8 mouse cellular contexts compared by ENCODE assay signal in genomic region chr6:5093516-5093915, GRCm38 (mm10).
DNase-seq lines count a peak whose midpoint lies in the region; ATAC-seq lines count a peak whose summit lies in the region.

No protein-coding gene starts in this region.

- peaks cover 9% of the 10 kb centered on the region for H3K4me1 ChIP-seq in forebrain, embryonic 10.5 days
- no peaks in the 10 kb centered on the region for H3K4me1 ChIP-seq in forebrain, embryonic 15.5 days
- H3K4me1 ChIP-seq in kidney, embryonic 16.5 days (ENCODE audit: insufficient read depth, low read length), result peaks cover 15% of the 10 kb centered on the region

- ATAC-seq in forebrain, embryonic 15.5 days (replicated peaks), result no peak
- peak; percentile 59 for ATAC-seq in kidney, embryonic 16.5 days (ENCODE audit: low FRiP score, low TSS enrichment)

- H3K9me3 ChIP-seq in forebrain, embryonic 10.5 days, result no peaks in the 10 kb centered on the region
- H3K9me3 ChIP-seq in forebrain, embryonic 15.5 days, result no peaks in the 10 kb centered on the region
- H3K9me3 ChIP-seq in kidney, embryonic 16.5 days (ENCODE audit: low read length), result no peaks in the 10 kb centered on the region

- 86% methylated on average over 4 of the region's 4 CpGs for WGBS in forebrain, embryonic 10.5 days
- WGBS in forebrain, embryonic 15.5 days, result 75% methylated on average over 4 of the region's 4 CpGs
- 39% methylated on average over 4 of the region's 4 CpGs for WGBS in kidney, embryonic 16.5 days

- no peaks in the 10 kb centered on the region for H3K27me3 ChIP-seq in forebrain, embryonic 10.5 days (ENCODE audit: poor library complexity, severe bottlenecking)
- H3K27me3 ChIP-seq in forebrain, embryonic 15.5 days, result no peaks in the 10 kb centered on the region
- no peaks in the 10 kb centered on the region for H3K27me3 ChIP-seq in kidney, embryonic 16.5 days (ENCODE audit: insufficient read depth, low read length)

- peak overlapping the region; percentile 51; the same call in 1 of the 2 replicates for H3K27ac ChIP-seq in forebrain, embryonic 10.5 days
- no peak overlapping the region for H3K27ac ChIP-seq in forebrain, embryonic 15.5 days (replicated peaks)
- H3K27ac ChIP-seq in kidney, embryonic 16.5 days (ENCODE audit: low read length), result peak overlapping the region; percentile 71

- H3K4me3 ChIP-seq in forebrain, embryonic 10.5 days, result no peak overlapping the region
- H3K4me3 ChIP-seq in forebrain, embryonic 15.5 days, result no peak overlapping the region
- H3K4me3 ChIP-seq in kidney, embryonic 16.5 days (ENCODE audit: low read length), result no peak overlapping the region

- H3K4me2 ChIP-seq in forebrain, embryonic 15.5 days (replicated peaks), result no peak overlapping the region
- H3K4me2 ChIP-seq in kidney, embryonic 16.5 days (replicated peaks; ENCODE audit: low read depth, low read length), result no peak overlapping the region

- no peak overlapping the region for H3K9ac ChIP-seq in forebrain, embryonic 15.5 days (replicated peaks)
- H3K9ac ChIP-seq in kidney, embryonic 16.5 days (replicated peaks; ENCODE audit: low read length), result no peak overlapping the region

- no peaks in the 10 kb centered on the region for H3K36me3 ChIP-seq in forebrain, embryonic 10.5 days (replicated peaks)
- H3K36me3 ChIP-seq in forebrain, embryonic 15.5 days, result no peaks in the 10 kb centered on the region
- no peaks in the 10 kb centered on the region for H3K36me3 ChIP-seq in kidney, embryonic 16.5 days (ENCODE audit: insufficient read depth, low read length)

- DNase-seq in forebrain, embryonic 10.5 days (ENCODE audit: extremely low spot score, low spot score), result no peak
- peak; percentile 91 for DNase-seq in 416B (ENCODE audit: low read depth)
- DNase-seq in heart, adult 18-20 months, result peak; percentile 60 to 80
- DNase-seq in lung, postnatal 10 days, result peak; percentile 81
- DNase-seq in embryo, embryonic 11 days, result no peak
- DNase-seq in cerebellum, adult 18-20 months, result no peak

Comparison
In these comparisons a context has a peak if more than half of its experiments do, and no peak if none do; other contexts are left out.
1. DNase-seq: peak in 416B (single experiment), heart, adult 18-20 months (2 of 2) and lung, postnatal 10 days (single experiment); none in forebrain, embryonic 10.5 days (single experiment), embryo, embryonic 11 days (single experiment) and cerebellum, adult 18-20 months (0 of 2).